Mouse (Mus musculus) forebrain, embryonic 12.5 days (tissue): Measurements from ENCODE around the gene Tra2a. TPM values are rescaled to one million over a fixed set of nuclear protein-coding genes. Genes with fewer than 3 reads are reported as not detected.

Experiments
- ATAC-seq: fragments of 200-750 bp; cut with Nextera tagmentation; 2 replicates; pipeline ENCODE4 v1.8.0; 2017; ENCODE audit warnings: moderate TSS enrichment; ENCODE audit not compliant: low FRiP score
- H3K27ac ChIP-seq: fragments of 300-500 bp; sonication (generic); 2 replicates; pipeline ENCODE4 v1.5.1; 2016; ENCODE audit warnings: mild to moderate bottlenecking
- H3K27me3 ChIP-seq: fragments of 300-500 bp; sonication (generic); 2 replicates; pipeline ENCODE4 v1.6.1; 2016; ENCODE audit warnings: mild to moderate bottlenecking
- H3K36me3 ChIP-seq: fragments of 300-500 bp; sonication (generic); replicated peaks from 2 replicates; pipeline ENCODE4 v1.6.1; 2016; ENCODE audit warnings: mild to moderate bottlenecking
- H3K4me1 ChIP-seq: fragments of 300-500 bp; sonication (generic); 2 replicates; pipeline ENCODE4 v1.6.1; 2016
- H3K4me2 ChIP-seq: fragments of 300-500 bp; sonication (generic); 2 replicates; pipeline ENCODE4 v1.6.1; 2016; ENCODE audit warnings: mild to moderate bottlenecking, moderate library complexity
- H3K4me3 ChIP-seq: fragments of 300-500 bp; sonication (generic); replicated peaks from 2 replicates; pipeline ENCODE4 v1.5.1; 2016; ENCODE audit warnings: mild to moderate bottlenecking
- H3K9ac ChIP-seq: fragments of 300-500 bp; sonication (generic); 2 replicates; pipeline ENCODE4 v1.6.1; 2016; ENCODE audit warnings: mild to moderate bottlenecking
- H3K9me3 ChIP-seq: fragments of 300-500 bp; sonication (generic); 2 replicates; pipeline ENCODE4 v1.6.1; 2016
- WGBS: fragments of 180-500 bp; shearing (Covaris S2); methylation state at CpG from one replicate; pipeline ENCODE4 v1.1.7; 2016; 5-methylcytosine and 5-hydroxymethylcytosine counted together
- polyA plus RNA-seq: library from polyadenylated mRNA; unstranded; fragments of >200 nt; fragmentation: Nextera tagmentation; extraction: Ambion mirVana; gene quantifications from 2 replicates; pipeline ENCODE4 v1.2.1, GENCODE M21; 2016

Gene Tra2a
- polyA plus RNA-seq, 1 experiment from 2014 or later, result 164 TPM

DNA sequence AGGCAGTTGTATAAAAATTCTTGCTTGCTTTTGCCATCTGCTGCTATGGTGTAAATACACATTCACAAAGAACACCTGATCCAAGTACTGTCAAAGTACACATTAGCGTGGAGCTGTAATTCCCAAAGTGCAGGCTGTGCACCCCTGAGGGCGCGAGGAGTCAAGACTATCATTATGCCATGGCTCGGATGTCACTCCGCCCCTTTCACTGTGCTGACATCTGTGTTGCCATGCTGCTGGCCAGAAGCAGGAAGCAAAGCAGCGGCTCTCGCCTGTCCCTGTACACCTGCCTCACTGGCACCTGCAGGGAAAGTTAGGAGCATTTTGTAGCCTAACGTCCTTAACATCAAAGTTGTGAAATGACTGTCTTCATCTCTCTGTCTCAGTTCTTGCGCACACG is 68.6 kb downstream of the Tra2a start:
- no peak for ATAC-seq
- no peaks in the 10 kb centered on the region for H3K27me3 ChIP-seq
- no peak overlapping the region for H3K4me2 ChIP-seq
- H3K27ac ChIP-seq, result no peak overlapping the region
- peaks cover 3% of the 10 kb centered on the region; the same call in 1 of the 2 replicates for H3K4me1 ChIP-seq
- no peak overlapping the region for H3K9ac ChIP-seq
- 89% methylated on average over 10 of the region's 10 CpGs for WGBS
- peaks cover 33% of the 10 kb centered on the region for H3K36me3 ChIP-seq
- no peak overlapping the region for H3K4me3 ChIP-seq
- 0 out of 2 replicates have a peak, but pooled peaks cover 6% of the 10 kb centered on the region for H3K9me3 ChIP-seq

DNA sequence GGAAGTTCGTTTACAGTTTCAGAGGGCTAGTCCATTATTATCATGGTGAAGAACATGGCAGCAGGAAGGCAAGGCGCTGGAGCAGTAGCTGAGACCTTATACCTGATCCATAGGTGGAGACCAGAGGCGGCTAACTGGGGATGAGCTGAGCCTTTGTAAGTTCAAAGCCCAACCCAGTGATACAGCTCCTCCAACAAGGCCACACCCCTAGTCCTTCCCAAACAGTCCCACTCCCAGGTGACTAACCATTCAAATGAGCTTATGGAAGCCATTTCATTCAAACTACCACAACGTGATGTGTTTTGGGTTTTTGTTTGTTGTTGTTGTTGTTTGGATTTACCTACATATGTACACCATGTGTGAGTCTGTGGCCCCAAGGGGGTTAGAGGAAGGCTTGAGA is 69.3 kb downstream of the Tra2a start:
- H3K36me3 ChIP-seq, result peaks cover 33% of the 10 kb centered on the region
- H3K9me3 ChIP-seq, result 0 out of 2 replicates have a peak, but pooled peaks cover 6% of the 10 kb centered on the region
- H3K4me1 ChIP-seq, result peaks cover 3% of the 10 kb centered on the region; the same call in 1 of the 2 replicates
- no peak overlapping the region for H3K27ac ChIP-seq
- WGBS, result 91% methylated on average over 4 of the region's 4 CpGs
- no peak overlapping the region for H3K4me3 ChIP-seq
- no peak for ATAC-seq
- no peaks in the 10 kb centered on the region for H3K27me3 ChIP-seq
- H3K9ac ChIP-seq, result no peak overlapping the region
- no peak overlapping the region for H3K4me2 ChIP-seq

Other genes with a start within 250 kb of the Tra2a start
- gene Gpnmb, start 227.5 kb downstream of the Tra2a start, polyA plus RNA-seq, result 0.19 and 0.82 TPM in 2 replicates
- gene Malsu1, start 190.2 kb downstream of the Tra2a start, polyA plus RNA-seq, result 58.7 and 67.8 TPM in 2 replicates
- 98.9 and 107 TPM in 2 replicates for gene Igf2bp3, start 49.1 kb downstream of the Tra2a start, polyA plus RNA-seq
- 5.7 and 6.0 TPM in 2 replicates for gene Ccdc126, start 55.2 kb upstream of the Tra2a start, polyA plus RNA-seq
- gene Fam221a, start 103.7 kb upstream of the Tra2a start, polyA plus RNA-seq, result 5.0 and 5.8 TPM in 2 replicates
- gene Stk31, start 131.6 kb upstream of the Tra2a start, polyA plus RNA-seq, result 0.10 TPM in 1 of 2 replicates, not detected in the other